21 mouse cellular contexts compared by ENCODE assay signal in the genomic region with DNA sequence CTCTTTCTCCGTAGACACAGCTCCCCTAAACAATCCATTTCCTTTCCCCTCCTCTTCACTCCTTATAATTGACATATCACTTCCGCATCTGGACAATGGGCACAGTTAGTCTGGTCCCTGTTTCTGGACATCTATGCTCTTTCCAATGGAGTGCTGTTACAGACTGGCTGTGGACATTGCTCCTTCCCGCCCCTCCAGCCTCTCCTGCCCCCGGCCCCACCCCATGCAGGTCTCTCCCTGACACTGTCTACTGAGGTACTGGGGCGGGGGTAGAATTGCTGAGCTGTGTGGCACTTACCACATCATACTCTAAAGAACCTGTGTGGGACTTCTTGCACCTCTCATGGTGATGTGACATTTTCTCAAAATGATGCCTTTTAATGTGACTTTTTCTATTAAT.
"Had no signal": no experiment of that assay in that cellular context is flagged by ENCODE, and none has a peak within 500 bp of the region (broad histone marks: within the 10 kb centered on the region; RNA-seq: fewer than 3 reads in every experiment).

No protein-coding gene starts in this region.

- H3K36me3 ChIP-seq: kidney, embryonic 15.5 days; limb, embryonic 12.5 days; limb, embryonic 15.5 days; midbrain, embryonic 12.5 days; midbrain, embryonic 15.5 days; neural tube, embryonic 12.5 days; neural tube, embryonic 15.5 days; stomach, embryonic 15.5 days had no signal

- DNase-seq: kidney, postnatal 10 days; layer of hippocampus, postnatal 36 days; lung, adult 2 months; right cerebral cortex, adult 18-20 months; right cerebral cortex, postnatal 14 days; spleen, adult 18-20 months; thymus, adult 18-20 months; thymus, postnatal 14 days; thymus, postnatal 4 days had no signal

- H3K4me1 ChIP-seq: kidney, embryonic 15.5 days; limb, embryonic 12.5 days; limb, embryonic 15.5 days; neural tube, embryonic 12.5 days; stomach, embryonic 15.5 days had no signal

- H3K4me3 ChIP-seq: kidney, embryonic 15.5 days; left cerebral cortex, adult 2 months; limb, embryonic 12.5 days; limb, embryonic 15.5 days; midbrain, embryonic 12.5 days; midbrain, embryonic 15.5 days; neural tube, embryonic 12.5 days; neural tube, embryonic 15.5 days; stomach, embryonic 15.5 days had no signal

- ATAC-seq: hindbrain, postnatal 0 days; inflammation-experienced regulatory T-cells, adult 6 months; midbrain, embryonic 15.5 days had no signal

- H3K9ac ChIP-seq: kidney, embryonic 15.5 days; limb, embryonic 12.5 days; limb, embryonic 15.5 days; midbrain, embryonic 12.5 days; midbrain, embryonic 15.5 days; neural tube, embryonic 12.5 days; neural tube, embryonic 15.5 days; stomach, embryonic 15.5 days had no signal

- H3K9me3 ChIP-seq: kidney, embryonic 15.5 days; limb, embryonic 12.5 days; limb, embryonic 15.5 days; midbrain, embryonic 12.5 days; midbrain, embryonic 15.5 days; neural tube, embryonic 12.5 days; neural tube, embryonic 15.5 days; stomach, embryonic 15.5 days had no signal

- H3K4me2 ChIP-seq: kidney, embryonic 15.5 days; limb, embryonic 12.5 days; limb, embryonic 15.5 days; midbrain, embryonic 12.5 days; midbrain, embryonic 15.5 days; neural tube, embryonic 12.5 days; neural tube, embryonic 15.5 days; stomach, embryonic 15.5 days had no signal

- H3K27me3 ChIP-seq: limb, embryonic 12.5 days; limb, embryonic 15.5 days; midbrain, embryonic 12.5 days; midbrain, embryonic 15.5 days; neural tube, embryonic 12.5 days; neural tube, embryonic 15.5 days; stomach, embryonic 15.5 days had no signal

- H3K27ac ChIP-seq: hindbrain, postnatal 0 days; kidney, embryonic 15.5 days; left cerebral cortex, adult 2 months; limb, embryonic 12.5 days; limb, embryonic 15.5 days; macrophage; midbrain, embryonic 12.5 days; midbrain, embryonic 15.5 days; neural tube, embryonic 12.5 days; neural tube, embryonic 15.5 days; stomach, embryonic 15.5 days had no signal
